Mouse (Mus musculus): ENCODE results near the gene Adgrb3.

Adgrb3 gene

DNA sequence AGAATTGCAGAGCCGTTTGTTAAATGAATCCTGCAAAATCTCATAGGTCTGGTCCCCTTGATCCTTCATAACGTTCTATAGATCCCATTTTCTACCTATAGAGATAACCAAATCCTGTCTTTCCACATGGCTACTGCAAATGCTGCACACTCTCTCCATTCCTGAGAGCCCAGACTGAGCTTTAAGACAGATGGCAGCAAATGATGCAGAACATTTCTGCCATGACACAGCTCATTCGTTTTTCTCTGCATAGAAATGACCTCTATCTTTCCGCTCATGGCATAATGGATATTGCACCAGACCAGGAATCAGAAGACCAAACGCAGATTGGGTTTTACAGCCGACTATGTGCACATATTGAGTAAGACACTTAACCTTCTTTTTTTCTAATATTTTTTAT, 84.8 kb downstream of the Adgrb3 start:
- DNase-seq = peak; percentile 68

- peak; percentile 72 for DNase-seq
These were observed 99.7 kb downstream of the Adgrb3 start for GRCm38 (mm10) chr1:25729844-25730243.

GRCm38 (mm10) chr1:25711474-25711873, 118.0 kb downstream of the Adgrb3 start:
- DNase-seq = peak; percentile 74

GRCm38 (mm10) chr1:25706299-25706698, 123.2 kb downstream of the Adgrb3 start:
- DNase-seq = no peak

GRCm38 (mm10) chr1:25698702-25699250, 130.7 kb downstream of the Adgrb3 start:
- DNase-seq = no peak

DNA sequence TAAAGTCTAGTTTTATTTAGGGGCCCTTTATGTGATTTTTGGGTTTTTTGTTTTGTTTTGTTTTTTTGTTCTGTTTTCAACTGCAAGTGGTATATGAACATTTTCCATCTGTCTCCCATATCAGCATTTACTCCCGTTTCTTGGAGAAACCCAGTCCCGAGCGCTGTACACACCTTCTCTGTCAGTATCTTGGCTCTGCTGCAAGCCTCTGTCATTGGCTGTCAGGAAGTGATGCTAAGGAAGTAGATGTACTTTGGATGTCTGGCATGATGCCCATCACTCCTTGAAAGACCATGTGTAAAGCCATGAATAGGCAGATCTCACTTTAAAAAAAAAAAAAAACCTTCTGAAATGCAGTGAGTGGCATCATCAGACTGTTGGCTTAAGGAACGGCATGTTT, 132.3 kb downstream of the Adgrb3 start:
- DNase-seq = no peak

- no peak for DNase-seq
These were observed 132.7 kb downstream of the Adgrb3 start for GRCm38 (mm10) chr1:25696771-25697170.

GRCm38 (mm10) chr1:25682118-25682517, 147.4 kb downstream of the Adgrb3 start:
- peak; percentile 72 for DNase-seq

- no peak for DNase-seq
These were observed 149.9 kb downstream of the Adgrb3 start for GRCm38 (mm10) chr1:25679656-25680055.

DNA sequence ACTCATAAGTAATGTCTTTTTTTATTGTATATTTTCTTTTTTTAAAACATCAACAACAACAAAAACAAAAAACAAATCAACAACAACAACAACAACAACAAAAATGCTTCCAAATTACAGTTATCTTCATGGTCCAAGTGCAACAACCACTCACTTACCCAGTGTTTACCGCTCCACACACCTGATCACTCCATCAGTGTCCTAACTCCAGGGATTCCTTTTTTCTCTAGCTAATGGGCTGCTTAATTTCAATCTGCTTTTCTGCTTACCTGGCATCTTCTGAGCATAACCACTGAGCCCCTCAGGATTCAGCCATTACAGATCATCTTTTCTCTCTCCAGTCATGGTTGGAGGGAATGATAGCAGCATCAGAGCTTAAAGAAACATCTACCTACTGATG, 176.8 kb downstream of the Adgrb3 start:
- no peak for DNase-seq

- DNase-seq = no peak
These were observed 185.3 kb downstream of the Adgrb3 start for GRCm38 (mm10) chr1:25644256-25644655.

DNA sequence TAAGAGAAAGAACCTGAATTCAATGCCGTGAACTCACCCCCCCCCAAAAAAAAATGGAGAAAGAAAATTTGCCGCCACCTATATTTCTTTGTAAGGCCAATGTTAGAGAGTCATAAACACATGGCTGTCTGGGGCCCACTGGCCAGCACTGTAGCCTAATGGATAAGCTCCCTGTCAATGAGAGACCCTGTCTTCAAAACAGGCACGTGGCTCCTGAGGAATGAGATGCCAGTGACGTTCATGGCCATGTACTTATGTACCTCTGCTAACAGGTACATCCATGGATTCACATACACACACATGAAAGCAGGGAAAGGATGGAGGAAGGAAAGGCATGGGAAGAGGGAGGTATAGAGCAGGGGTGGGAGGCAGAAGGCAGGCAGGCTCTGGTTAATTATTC, 208.0 kb downstream of the Adgrb3 start:
- no peak for DNase-seq

DNA sequence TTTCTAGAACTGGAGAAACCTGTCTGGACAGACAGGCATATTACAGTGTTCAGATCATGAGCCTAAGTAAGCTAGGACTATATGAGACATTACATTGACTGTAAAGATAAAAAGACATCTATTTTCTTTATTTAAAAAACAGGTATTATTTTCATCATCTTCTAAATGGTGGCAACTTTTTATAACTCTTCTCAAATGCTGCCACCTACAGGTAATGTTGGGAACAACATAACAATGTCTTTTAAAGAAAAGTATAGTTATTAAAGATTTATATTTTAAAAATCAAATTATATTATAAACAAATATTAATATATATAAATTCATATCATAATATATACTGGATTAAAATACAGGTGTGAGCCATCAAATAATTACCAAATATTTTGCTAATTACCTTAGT, 212.6 kb downstream of the Adgrb3 start:
- DNase-seq = peak; percentile 69

GRCm38 (mm10) chr1:25610776-25611175, 218.7 kb downstream of the Adgrb3 start:
- DNase-seq = peak; percentile 72

- no peak for DNase-seq
These were observed 230.6 kb downstream of the Adgrb3 start for GRCm38 (mm10) chr1:25598941-25599340.

DNA sequence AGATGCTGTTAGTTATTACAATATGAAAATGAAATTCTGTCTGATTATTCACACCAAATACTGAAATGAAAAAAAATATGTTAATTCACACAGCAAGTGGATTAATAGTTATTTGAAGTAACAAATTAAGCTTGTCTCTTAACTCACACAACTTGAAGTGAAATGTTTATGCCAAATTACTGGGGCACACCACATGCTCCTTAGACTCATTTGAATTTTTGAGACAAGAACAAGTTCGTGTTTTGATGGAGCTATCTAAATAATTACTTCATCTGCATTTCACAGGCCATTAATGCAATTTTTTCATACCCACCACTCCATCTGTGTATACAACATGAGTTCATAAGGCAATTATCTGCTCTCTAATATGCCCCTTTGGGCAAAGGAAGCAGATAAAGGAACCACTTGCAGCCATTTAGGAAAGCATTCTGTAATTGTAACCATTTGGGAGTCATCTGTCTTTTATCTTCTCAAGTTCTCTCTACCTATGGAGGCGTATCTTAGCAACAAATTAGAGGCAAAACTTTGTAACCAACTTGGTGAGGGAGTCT, 240.9 kb downstream of the Adgrb3 start:
- no peak for DNase-seq

GRCm38 (mm10) chr1:25581698-25582097, 247.8 kb downstream of the Adgrb3 start:
- peak; percentile 79 for DNase-seq

GRCm38 (mm10) chr1:25577836-25578235, 251.7 kb downstream of the Adgrb3 start:
- no peak for DNase-seq

- no peak for DNase-seq
These were observed 252.9 kb downstream of the Adgrb3 start for GRCm38 (mm10) chr1:25576598-25576997.

GRCm38 (mm10) chr1:25568096-25568495, 261.4 kb downstream of the Adgrb3 start:
- no peak for DNase-seq

DNA sequence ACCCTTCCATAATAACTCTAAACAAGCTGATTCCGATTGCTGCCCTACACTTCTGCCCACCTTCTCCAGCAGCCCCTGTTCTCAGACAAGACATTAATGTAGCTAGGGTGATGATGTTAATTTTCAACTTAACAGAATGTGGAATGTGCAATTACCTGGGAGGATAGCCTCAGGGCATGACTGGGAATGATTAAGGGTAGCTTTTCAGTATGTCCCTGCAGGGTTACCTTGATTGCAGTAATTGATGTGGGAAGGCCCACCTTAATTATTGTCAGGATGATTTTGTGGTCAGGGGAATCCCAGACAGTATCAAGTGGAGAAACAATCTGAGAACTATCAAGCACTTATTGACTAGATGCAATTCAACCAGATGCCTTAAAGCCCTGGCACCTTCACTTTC, 283.4 kb downstream of the Adgrb3 start:
- no peak for DNase-seq

DNA sequence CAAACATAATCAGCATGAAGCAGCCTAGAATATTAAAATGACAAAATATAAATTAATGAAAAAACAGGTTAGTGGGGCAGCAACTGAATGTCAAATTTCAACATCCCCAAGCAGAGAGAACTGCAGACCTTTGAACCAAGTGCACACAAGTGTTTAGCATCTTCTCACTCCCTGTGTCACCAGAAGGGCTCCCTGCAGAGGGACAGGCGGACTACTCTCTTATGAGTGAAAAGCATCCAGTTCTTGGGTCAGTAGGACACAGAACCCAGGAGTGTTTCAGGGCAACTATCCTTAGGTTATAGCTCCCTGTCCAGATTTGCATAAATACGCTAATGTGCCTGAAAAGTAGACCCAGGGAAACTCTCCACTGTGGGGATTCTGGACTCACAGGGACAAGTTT, 285.6 kb downstream of the Adgrb3 start:
- DNase-seq = no peak

DNA sequence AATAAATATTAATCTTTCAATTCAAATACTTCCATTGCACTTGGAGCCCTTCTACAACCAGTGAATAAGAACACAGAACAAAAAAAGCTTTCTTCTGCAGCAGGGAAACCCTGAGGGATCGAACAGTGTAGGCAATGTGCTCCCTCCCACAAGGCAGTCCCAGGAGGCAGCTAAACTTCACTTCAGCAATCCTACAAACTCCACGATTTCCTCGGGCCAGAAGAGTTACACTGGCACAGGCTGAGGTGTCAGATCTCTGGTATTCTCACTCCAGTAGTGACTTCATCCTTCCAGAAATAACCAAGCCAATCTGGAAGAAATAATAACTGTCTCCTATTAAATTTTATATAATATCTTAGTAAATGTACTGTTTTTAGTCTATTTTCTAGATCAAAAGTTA, 286.6 kb downstream of the Adgrb3 start:
- DNase-seq = no peak

DNA sequence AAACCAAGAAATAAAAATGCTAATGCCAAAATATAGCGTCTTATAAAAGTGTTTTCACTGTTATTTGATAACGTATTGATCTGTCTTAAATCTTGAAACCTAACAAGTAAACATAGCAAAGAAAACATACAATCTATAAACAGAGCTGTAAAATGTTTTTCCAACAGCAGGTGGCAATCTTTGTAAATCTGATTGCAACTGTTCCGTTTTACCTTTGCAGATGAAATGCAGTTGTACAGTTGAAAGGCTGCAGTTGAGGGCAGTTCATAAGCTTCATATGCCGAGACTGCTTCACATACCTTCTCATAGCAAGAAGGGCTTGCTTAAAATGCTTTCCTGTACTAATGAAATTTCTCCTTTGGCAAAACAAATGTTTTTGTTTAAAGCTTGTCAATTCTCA, 302.5 kb downstream of the Adgrb3 start:
- DNase-seq = peak; percentile 64

GRCm38 (mm10) chr1:25510321-25511055, 319.0 kb downstream of the Adgrb3 start:
- peak; percentile 72 for DNase-seq
